Mouse (Mus musculus) forebrain, postnatal 0 days (tissue): Measurements from ENCODE around the gene Prdm16. TPM values are rescaled to one million over a fixed set of nuclear protein-coding genes. Genes with fewer than 3 reads are reported as not detected.

Experiments
- ATAC-seq: fragments of 200-750 bp; cut with Nextera tagmentation; 2 replicates; pipeline ENCODE4 v1.8.0; 2017; ENCODE audit warnings: mild to moderate bottlenecking, moderate library complexity
- DNase-seq: peaks from one replicate; pipeline ENCODE4 v3.0.0-alpha.2; 2015
- H3K27ac ChIP-seq: fragments of 300-500 bp; sonication (generic); 2 replicates; pipeline ENCODE4 v1.5.1; 2014; ENCODE audit warnings: low read depth, mild to moderate bottlenecking, antibody characterized with exemption, low read length, moderate library complexity, mixed read lengths
- H3K27me3 ChIP-seq: fragments of 300-500 bp; sonication (generic); 2 replicates; pipeline ENCODE4 v1.6.1; 2014; ENCODE audit warnings: mild to moderate bottlenecking, low read length, mixed read lengths; ENCODE audit not compliant: insufficient read depth
- H3K36me3 ChIP-seq: fragments of 300-500 bp; sonication (generic); 2 replicates; pipeline ENCODE4 v1.6.1; 2014; ENCODE audit warnings: mild to moderate bottlenecking, moderate library complexity; ENCODE audit not compliant: insufficient read depth
- H3K4me1 ChIP-seq: fragments of 300-500 bp; sonication (generic); 2 replicates; pipeline ENCODE4 v1.6.1; 2014; ENCODE audit warnings: antibody characterized with exemption; ENCODE audit not compliant: insufficient read depth
- H3K4me2 ChIP-seq: fragments of 300-500 bp; sonication (generic); 2 replicates; pipeline ENCODE4 v1.6.1; 2014; ENCODE audit warnings: low read depth, mild to moderate bottlenecking, moderate library complexity
- H3K4me3 ChIP-seq: fragments of 300-500 bp; sonication (generic); 2 replicates; pipeline ENCODE4 v1.5.1; 2014; ENCODE audit warnings: low read depth, low read length, mixed read lengths
- H3K9ac ChIP-seq: fragments of 300-500 bp; sonication (generic); 2 replicates; pipeline ENCODE4 v1.6.1; 2014; ENCODE audit warnings: mild to moderate bottlenecking
- H3K9me3 ChIP-seq: fragments of 300-500 bp; sonication (generic); 2 replicates; pipeline ENCODE4 v1.6.1; 2016; ENCODE audit warnings: low read length
- CTCF ChIP-seq: sonication (generic); IDR thresholded peaks from 2 replicates; pipeline ENCODE4 v1.5.1; 2016; ENCODE audit warnings: antibody characterized with exemption, control low read depth, low read depth
- WGBS: fragments of 180-500 bp; shearing (Covaris S2); extraction: QIAGEN DNeasy Blood & Tissue Kit; methylation state at CpG from one replicate; pipeline ENCODE4 v1.1.7; 2014; 5-methylcytosine and 5-hydroxymethylcytosine counted together
- polyA plus RNA-seq: library from polyadenylated mRNA; unstranded; fragments of >200 nt; fragmentation: Nextera tagmentation; extraction: Ambion mirVana; gene quantifications from 2 replicates; pipeline ENCODE4 v1.2.1, GENCODE M21; 2015
- total RNA-seq: library from RNA; depleted of rRNA; stranded (reverse); fragments of >200 nt; gene quantifications from 2 replicates; pipeline ENCODE4 v1.2.3, GENCODE M21; 2014; rRNA removed

Prdm16 gene
- total and polyA plus RNA-seq, 2 experiments from 2014 or later = 10.7 to 16.3 TPM

- no peak overlapping the region for H3K4me2 ChIP-seq
- WGBS = 84% methylated on average over 9 of the region's 9 CpGs
- no peaks in the 10 kb centered on the region for H3K4me1 ChIP-seq
- H3K4me3 ChIP-seq = no peak overlapping the region
- no peak overlapping the region for H3K27ac ChIP-seq
- ATAC-seq (no peak), DNase-seq (no peak)
- H3K36me3 ChIP-seq = no peaks in the 10 kb centered on the region; the same call in 1 of the 2 replicates
- H3K9me3 ChIP-seq = no peaks in the 10 kb centered on the region
- no peaks in the 10 kb centered on the region for H3K27me3 ChIP-seq
- no peak for TF ChIP-seq CTCF
- H3K9ac ChIP-seq = no peak overlapping the region
These were observed 357.2 kb downstream of the Prdm16 start for GRCm38 (mm10) chr4:154279481-154279880.

DNA sequence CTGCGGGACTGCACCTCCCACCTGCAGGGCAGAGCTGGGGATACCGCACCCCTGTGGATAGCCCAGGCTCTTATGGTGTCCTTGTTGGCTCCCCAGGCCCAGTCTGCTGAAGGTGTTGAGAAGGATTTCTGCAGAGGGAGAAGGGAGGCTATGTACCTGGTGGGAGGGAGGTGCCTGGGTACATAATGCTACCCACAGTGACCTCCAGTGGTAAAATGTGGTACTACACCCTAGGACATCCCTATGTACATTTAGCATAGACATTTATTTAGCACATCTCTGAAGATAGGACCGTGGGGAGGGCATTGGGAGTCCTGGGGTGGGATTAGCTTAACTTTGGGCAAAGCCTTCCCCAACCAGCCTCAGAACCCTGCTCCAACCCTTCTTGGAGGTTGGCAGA, 363.7 kb downstream of the Prdm16 start:
- Histone ChIP-seq H3K4me1 (no peaks in the 10 kb centered on the region), H3K36me3 (no peaks in the 10 kb centered on the region; the same call in 1 of the 2 replicates), H3K27ac (no peak overlapping the region), H3K4me2 (no peak overlapping the region), H3K9me3 (no peaks in the 10 kb centered on the region), H3K4me3 (no peak overlapping the region), H3K27me3 (no peaks in the 10 kb centered on the region), H3K9ac (no peak overlapping the region)
- TF ChIP-seq CTCF = peak; percentile 91
- WGBS = 48% methylated on average over 3 of the region's 3 CpGs
- ATAC-seq = peak; percentile 34; the same call in 1 of the 2 replicates
- peak; percentile 84 for DNase-seq

DNA sequence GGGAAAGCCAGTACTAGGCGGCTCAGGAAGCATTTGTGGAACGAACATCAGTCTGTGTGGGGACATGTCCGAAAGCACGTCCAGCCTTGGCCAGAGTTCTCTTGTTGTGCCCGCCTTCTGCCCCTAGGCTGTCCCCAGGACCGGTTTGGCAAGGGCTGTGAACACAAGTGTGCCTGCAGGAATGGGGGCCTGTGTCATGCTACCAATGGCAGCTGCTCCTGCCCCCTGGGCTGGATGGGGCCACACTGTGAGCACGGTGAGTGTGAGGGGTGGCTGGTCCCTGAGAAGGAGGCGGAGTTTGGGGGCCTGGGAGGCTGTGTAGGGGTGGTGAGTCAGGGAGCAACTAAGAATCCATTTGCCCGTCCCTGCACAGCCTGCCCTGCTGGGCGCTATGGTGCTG, 367.2 kb downstream of the Prdm16 start:
- no peak for TF ChIP-seq CTCF
- H3K4me1 ChIP-seq = no peaks in the 10 kb centered on the region
- no peaks in the 10 kb centered on the region for H3K9me3 ChIP-seq
- H3K27ac ChIP-seq = no peak overlapping the region
- DNase-seq = no peak
- no peak overlapping the region for H3K4me3 ChIP-seq
- H3K36me3 ChIP-seq = no peaks in the 10 kb centered on the region; the same call in 1 of the 2 replicates
- H3K9ac ChIP-seq = no peak overlapping the region
- 56% methylated on average over 10 of the region's 10 CpGs for WGBS
- no peak for ATAC-seq
- H3K4me2 ChIP-seq = no peak overlapping the region
- no peaks in the 10 kb centered on the region for H3K27me3 ChIP-seq

- H3K36me3 ChIP-seq = peaks cover 4% of the 10 kb centered on the region; the same call in 1 of the 2 replicates
- H3K27me3 ChIP-seq = no peaks in the 10 kb centered on the region
- H3K9ac ChIP-seq = no peak overlapping the region
- H3K4me2 ChIP-seq = no peak overlapping the region
- H3K4me3 ChIP-seq = no peak overlapping the region
- no peaks in the 10 kb centered on the region for H3K4me1 ChIP-seq
- no peak for TF ChIP-seq CTCF
- ATAC-seq (no peak), DNase-seq (no peak)
- 78% methylated on average over 6 of the region's 6 CpGs for WGBS
- no peak overlapping the region for H3K27ac ChIP-seq
- H3K9me3 ChIP-seq = no peaks in the 10 kb centered on the region
These were observed 369.2 kb downstream of the Prdm16 start for GRCm38 (mm10) chr4:154267511-154267910.

Other genes starting within 250 kb of the Prdm16 start
- gene Actrt2, start 31.0 kb upstream of the Prdm16 start, total RNA-seq = not detected in 2 replicates
- not detected in 2 replicates for gene Actrt2, start 31.0 kb upstream of the Prdm16 start, polyA plus RNA-seq
- 3.6 and 3.7 TPM in 2 replicates for gene Ttc34, start 200.6 kb upstream of the Prdm16 start, total RNA-seq
- 4.1 TPM in 2 replicates for gene Ttc34, start 200.6 kb upstream of the Prdm16 start, polyA plus RNA-seq
- gene Mmel1, start 232.7 kb upstream of the Prdm16 start, total RNA-seq = 0.43 and 1.5 TPM in 2 replicates
- gene Mmel1, start 232.7 kb upstream of the Prdm16 start, polyA plus RNA-seq = 0.39 and 0.74 TPM in 2 replicates